Mouse (Mus musculus) intestine, postnatal 0 days (tissue): ENCODE measurements at regions not wholly inside any gene's neighbourhood (a gene's known extent, or its start where the extent isn't known, plus 50 kb on each side); places are given as distances from the start of the nearest gene placed in this dataset.
"Not testable (repeated sequence)": the region's sequence is repeated elsewhere in the genome, so short reads cannot be mapped to it uniquely, and the experiment has no call there.

Experiments
- ATAC-seq: fragments of 200-750 bp; cut with Nextera tagmentation; 2 replicates; pipeline ENCODE4 v1.8.0; 2017; ENCODE audit warnings: mild to moderate bottlenecking, moderate TSS enrichment, moderate library complexity
- H3K27ac ChIP-seq: fragments of 300-500 bp; sonication (generic); 2 replicates; pipeline ENCODE4 v1.5.1; 2014; ENCODE audit warnings: mild to moderate bottlenecking, low read depth, low read length, moderate library complexity
- H3K27me3 ChIP-seq: fragments of 300-500 bp; sonication (generic); replicated peaks from 2 replicates; pipeline ENCODE4 v1.6.1; 2014; ENCODE audit warnings: low read length, mixed read lengths; ENCODE audit not compliant: control insufficient read depth, insufficient read depth
- H3K36me3 ChIP-seq: fragments of 300-500 bp; sonication (generic); 2 replicates; pipeline ENCODE4 v1.6.1; 2014; ENCODE audit warnings: mild to moderate bottlenecking, moderate library complexity; ENCODE audit not compliant: control insufficient read depth, insufficient read depth
- H3K4me1 ChIP-seq: fragments of 300-500 bp; sonication (generic); replicated peaks from 2 replicates; pipeline ENCODE4 v1.6.1; 2014; ENCODE audit warnings: antibody characterized with exemption, low read length, mixed read lengths; ENCODE audit not compliant: control insufficient read depth, insufficient read depth
- H3K4me2 ChIP-seq: fragments of 300-500 bp; sonication (generic); replicated peaks from 2 replicates; pipeline ENCODE4 v1.6.1; 2014; ENCODE audit warnings: low read depth, mild to moderate bottlenecking, moderate library complexity
- H3K4me3 ChIP-seq: fragments of 300-500 bp; sonication (generic); 2 replicates; pipeline ENCODE4 v1.5.1; 2014; ENCODE audit warnings: low read depth, low read length
- H3K9ac ChIP-seq: fragments of 300-500 bp; sonication (generic); 2 replicates; pipeline ENCODE4 v1.6.1; 2014; ENCODE audit warnings: mild to moderate bottlenecking, low read depth, low read length
- H3K9me3 ChIP-seq: fragments of 300-500 bp; sonication (generic); 2 replicates; pipeline ENCODE4 v1.6.1; 2016; ENCODE audit warnings: mixed run types; ENCODE audit not compliant: control insufficient read depth
- CTCF ChIP-seq: sonication (generic); IDR thresholded peaks from 2 replicates; pipeline ENCODE4 v1.5.1; 2016; ENCODE audit warnings: low read depth, mild to moderate bottlenecking, control low read depth, antibody characterized with exemption, moderate library complexity
- WGBS: fragments of 180-500 bp; shearing (Covaris S2); extraction: QIAGEN DNeasy Blood & Tissue Kit; methylation state at CpG from one replicate; pipeline ENCODE4 v1.1.7; 2014; 5-methylcytosine and 5-hydroxymethylcytosine counted together

- H3K4me1 ChIP-seq: no peaks in the 10 kb centered on the region
- no peak overlapping the region for H3K27ac ChIP-seq
- 42% methylated on average over 4 of the region's 4 CpGs for WGBS
- H3K4me2 ChIP-seq: no peak overlapping the region
- no peak overlapping the region for H3K4me3 ChIP-seq
- no peaks in the 10 kb centered on the region for H3K36me3 ChIP-seq
- TF ChIP-seq CTCF: no peak
- no peaks in the 10 kb centered on the region for H3K27me3 ChIP-seq
- H3K9me3 ChIP-seq: no peaks in the 10 kb centered on the region
- no peak overlapping the region for H3K9ac ChIP-seq
- ATAC-seq: peak; percentile 75
These were observed 76.4 kb upstream of the Trim24 start for GRCm38 (mm10) chr6:37794211-37794610.

- Histone ChIP-seq H3K36me3 (no peaks in the 10 kb centered on the region), H3K9ac (no peak overlapping the region), H3K4me3 (no peak overlapping the region), H3K4me2 (no peak overlapping the region), H3K4me1 (no peaks in the 10 kb centered on the region), H3K9me3 (no peaks in the 10 kb centered on the region), H3K27me3 (no peaks in the 10 kb centered on the region), H3K27ac (no peak overlapping the region)
- TF ChIP-seq CTCF: no peak
- ATAC-seq: no peak
These were observed 75.6 kb upstream of the Trim24 start for GRCm38 (mm10) chr6:37795001-37795400.

GRCm38 (mm10) chr6:37803231-37803630 is 67.4 kb upstream of the Trim24 start:
- no peak for TF ChIP-seq CTCF
- WGBS: 89% methylated on average over 5 of the region's 5 CpGs
- H3K27me3 ChIP-seq: no peaks in the 10 kb centered on the region
- no peaks in the 10 kb centered on the region; the same call in 1 of the 2 replicates for H3K9me3 ChIP-seq
- no peak overlapping the region for H3K27ac ChIP-seq
- no peak overlapping the region for H3K9ac ChIP-seq
- no peak overlapping the region for H3K4me2 ChIP-seq
- ATAC-seq: no peak
- H3K4me1 ChIP-seq: no peaks in the 10 kb centered on the region
- H3K4me3 ChIP-seq: no peak overlapping the region
- H3K36me3 ChIP-seq: no peaks in the 10 kb centered on the region

- WGBS: 98% methylated on average over 24 of the region's 24 CpGs
These were observed 64.7 kb upstream of the Trim24 start for GRCm38 (mm10) chr6:37805896-37806295.

GRCm38 (mm10) chr6:37806529-37807191 is 64.0 kb upstream of the Trim24 start:
- not testable (repeated sequence) for H3K9ac ChIP-seq, H3K4me2 ChIP-seq, H3K9me3 ChIP-seq, H3K27me3 ChIP-seq, H3K4me1 ChIP-seq, H3K27ac ChIP-seq, H3K4me3 ChIP-seq, H3K36me3 ChIP-seq
- WGBS: 79% methylated on average over 1 of the region's 10 CpGs
- ATAC-seq: peak; percentile 71

More at GRCm38 (mm10) chr6:37805896-37806295, 64.7 kb upstream of the Trim24 start:
- H3K36me3 ChIP-seq, H3K27ac ChIP-seq, H3K27me3 ChIP-seq, H3K4me1 ChIP-seq, H3K9ac ChIP-seq, ATAC-seq, H3K4me2 ChIP-seq, H3K9me3 ChIP-seq, H3K4me3 ChIP-seq: not testable (repeated sequence)

GRCm38 (mm10) chr6:37815218-37815617 is 55.4 kb upstream of the Trim24 start:
- 72% methylated on average over 2 of the region's 2 CpGs for WGBS
- not testable (repeated sequence) for H3K36me3 ChIP-seq, ATAC-seq, H3K4me1 ChIP-seq, H3K4me3 ChIP-seq, H3K27ac ChIP-seq, H3K9me3 ChIP-seq, H3K9ac ChIP-seq, H3K4me2 ChIP-seq, H3K27me3 ChIP-seq
